Mouse (Mus musculus) embryonic facial prominence, embryonic 14.5 days (tissue): ENCODE measurements at regions not wholly inside any gene's neighbourhood (a gene's known extent, or its start where the extent isn't known, plus 50 kb on each side); places are given as distances from the start of the nearest gene placed in this dataset.
A peak's percentile ranks its signal among the peaks of the same experiment; 100 is the strongest.

Experiments used
- ATAC-seq: fragments of 200-750 bp; cut with Nextera tagmentation; 2 replicates; pipeline ENCODE4 v1.8.0; 2017; ENCODE audit warnings: low read depth, moderate number of reproducible peaks, moderate TSS enrichment
- DNase-seq: peaks from one replicate; pipeline ENCODE4 v3.0.0-alpha.2; 2015; ENCODE audit warnings: low spot score
- H3K27ac ChIP-seq: fragments of 300-500 bp; sonication (generic); replicated peaks from 2 replicates; pipeline ENCODE4 v1.5.1; 2014; ENCODE audit warnings: low read depth, mild to moderate bottlenecking, low read length, moderate library complexity
- H3K27me3 ChIP-seq: fragments of 300-500 bp; sonication (generic); replicated peaks from 2 replicates; pipeline ENCODE4 v1.6.1; 2014; ENCODE audit warnings: low read length; ENCODE audit not compliant: control insufficient read depth, insufficient read depth
- H3K36me3 ChIP-seq: fragments of 300-500 bp; sonication (generic); 2 replicates; pipeline ENCODE4 v1.6.1; 2014; ENCODE audit warnings: low read length, mixed read lengths; ENCODE audit not compliant: control insufficient read depth, insufficient read depth
- H3K4me1 ChIP-seq: fragments of 300-500 bp; sonication (generic); 2 replicates; pipeline ENCODE4 v1.6.1; 2014; ENCODE audit warnings: antibody characterized with exemption, low read length; ENCODE audit not compliant: control insufficient read depth, insufficient read depth
- H3K4me2 ChIP-seq: fragments of 300-500 bp; sonication (generic); 2 replicates; pipeline ENCODE4 v1.6.1; 2014; ENCODE audit warnings: low read depth, mild to moderate bottlenecking, low read length, moderate library complexity, mixed read lengths
- H3K4me3 ChIP-seq: fragments of 300-500 bp; sonication (generic); 2 replicates; pipeline ENCODE4 v1.5.1; 2014; ENCODE audit warnings: low read depth, mild to moderate bottlenecking, low read length
- H3K9ac ChIP-seq: fragments of 300-500 bp; sonication (generic); 2 replicates; pipeline ENCODE4 v1.6.1; 2014; ENCODE audit warnings: low read depth, mild to moderate bottlenecking, low read length, moderate library complexity, mixed read lengths
- H3K9me3 ChIP-seq: fragments of 300-500 bp; sonication (generic); 2 replicates; pipeline ENCODE4 v1.6.1; 2016; ENCODE audit warnings: low read length; ENCODE audit not compliant: control insufficient read depth
- WGBS: fragments of 180-500 bp; shearing (Covaris S2); extraction: QIAGEN DNeasy Blood & Tissue Kit; methylation state at CpG from one replicate; pipeline ENCODE4 v1.1.7; 2014; 5-methylcytosine and 5-hydroxymethylcytosine counted together

DNA sequence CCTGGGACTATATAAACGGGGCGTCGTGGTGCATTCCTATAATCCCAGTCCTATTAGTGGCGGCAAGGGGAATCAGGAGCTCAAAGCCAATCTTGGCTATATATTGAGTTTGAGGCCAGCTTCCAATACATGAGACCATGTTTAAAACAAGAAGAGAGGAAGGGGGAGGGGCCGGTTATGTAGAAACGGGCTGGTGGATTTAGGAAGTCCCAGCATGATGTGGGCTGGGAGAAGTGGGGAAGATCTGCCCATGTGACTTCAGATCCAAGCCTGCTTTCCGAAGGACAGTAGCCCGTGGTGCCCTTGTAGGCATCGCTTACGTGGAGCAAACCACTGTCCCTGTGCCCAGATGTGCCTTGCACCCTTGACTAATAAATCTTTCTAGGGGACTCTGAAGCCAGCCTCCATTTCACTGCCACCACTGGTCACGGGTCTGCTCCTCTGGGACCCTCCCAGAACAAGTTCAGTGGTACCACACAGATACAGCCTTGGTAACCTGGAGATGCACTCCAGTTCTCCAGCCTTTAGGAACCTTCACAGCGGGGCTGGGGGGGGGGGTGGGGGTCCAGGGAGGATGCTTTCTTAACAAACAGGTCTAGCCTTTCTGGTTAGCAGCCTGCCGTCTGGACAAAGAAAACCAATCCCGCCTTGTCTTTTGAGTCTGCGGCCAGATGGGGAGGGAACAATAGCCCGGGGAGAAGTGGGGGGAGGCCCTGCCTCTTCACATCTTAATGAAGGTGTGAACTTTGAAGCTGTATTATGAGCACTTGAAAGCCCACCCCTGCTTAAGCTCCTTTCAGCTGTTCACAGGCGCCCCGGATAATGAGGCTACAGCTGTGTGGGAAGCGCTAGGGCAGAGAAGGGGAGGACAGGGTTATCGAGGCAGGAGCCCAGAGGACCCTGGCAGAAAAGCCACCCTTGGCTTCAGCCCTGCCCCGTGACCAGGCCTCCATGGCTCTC, 141.2 kb upstream of the Rad23b start:
- no peaks in the 10 kb centered on the region for H3K9me3 ChIP-seq
- peaks cover 18% of the 10 kb centered on the region for H3K4me1 ChIP-seq
- no peak overlapping the region for H3K27ac ChIP-seq
- no peak overlapping the region for H3K9ac ChIP-seq
- DNase-seq (peak; percentile 56), ATAC-seq (peak; percentile 75)
- no peaks in the 10 kb centered on the region for H3K36me3 ChIP-seq
- no peaks in the 10 kb centered on the region for H3K27me3 ChIP-seq
- peak overlapping the region; percentile 34 for H3K4me2 ChIP-seq
- H3K4me3 ChIP-seq, result no peak overlapping the region
- 12% methylated on average over 21 of the region's 21 CpGs for WGBS

DNA sequence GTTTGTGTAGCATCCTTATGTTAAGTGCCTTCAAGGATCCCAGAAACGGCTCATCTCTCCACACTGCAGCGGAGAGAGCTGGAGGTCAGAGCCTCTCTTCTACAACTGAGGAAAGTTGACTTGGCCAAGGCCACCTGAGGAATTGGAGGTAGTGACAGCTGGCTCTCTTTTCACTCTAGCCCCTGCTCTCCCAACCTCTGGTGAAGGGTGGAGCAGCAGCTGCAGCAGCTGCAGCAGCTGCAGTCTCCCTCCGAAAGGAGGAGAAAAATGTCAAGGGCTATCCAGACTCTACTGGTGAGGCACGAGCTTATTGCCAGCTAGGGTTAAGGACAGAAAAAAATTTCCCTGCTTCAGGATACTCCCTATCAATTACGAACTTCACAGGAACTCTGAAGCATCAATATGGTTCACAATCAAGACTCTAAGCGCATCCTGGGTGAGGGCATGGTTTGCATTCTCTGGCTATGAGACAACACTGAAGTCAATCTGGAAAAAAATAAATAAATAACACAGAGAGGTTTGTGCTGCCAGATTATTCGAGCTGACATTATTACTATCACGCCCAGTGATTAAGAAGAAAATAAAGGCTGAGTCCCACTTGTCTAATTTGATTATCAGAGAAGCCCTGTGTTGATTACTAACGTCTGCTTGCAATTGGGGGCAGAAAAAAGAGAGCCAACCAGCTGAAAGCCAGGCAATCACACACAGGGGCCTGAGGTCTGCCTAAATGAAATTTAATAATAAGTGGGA, 134.2 kb upstream of the Rad23b start:
- ATAC-seq (peak; percentile 41; the same call in 1 of the 2 replicates), DNase-seq (peak; percentile 62)
- Histone ChIP-seq H3K4me2 (no peak overlapping the region), H3K4me1 (peaks cover 13% of the 10 kb centered on the region), H3K36me3 (no peaks in the 10 kb centered on the region), H3K27me3 (no peaks in the 10 kb centered on the region), H3K4me3 (no peak overlapping the region), H3K9me3 (no peaks in the 10 kb centered on the region), H3K9ac (no peak overlapping the region), H3K27ac (peak overlapping the region; percentile 45; the same call in 1 of the 2 replicates)
- 35% methylated on average over 9 of the region's 9 CpGs for WGBS

DNA sequence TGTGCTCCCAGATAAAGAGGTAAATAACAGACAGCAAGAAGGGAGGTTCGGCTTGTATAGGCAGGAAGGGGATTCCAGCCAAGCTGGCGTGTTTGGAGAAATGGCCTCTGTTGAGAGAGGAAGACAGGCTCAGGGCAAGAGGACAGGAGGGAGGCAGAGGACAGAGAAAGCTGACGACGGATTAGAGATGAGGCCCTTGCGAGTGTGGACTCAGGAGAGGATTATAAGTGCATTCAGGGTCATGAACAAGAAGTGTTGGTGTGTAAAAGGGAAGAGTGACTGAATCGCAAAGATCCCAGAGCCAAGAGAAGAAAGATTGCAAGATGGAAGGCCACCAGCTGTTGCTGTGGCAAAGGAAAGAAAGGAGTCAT, 133.7 kb upstream of the Rad23b start:
- no peaks in the 10 kb centered on the region for H3K27me3 ChIP-seq
- 25% methylated on average over 6 of the region's 6 CpGs for WGBS
- no peak overlapping the region for H3K4me3 ChIP-seq
- peak overlapping the region; percentile 45; the same call in 1 of the 2 replicates for H3K27ac ChIP-seq
- no peak overlapping the region for H3K4me2 ChIP-seq
- no peaks in the 10 kb centered on the region for H3K9me3 ChIP-seq
- peaks cover 13% of the 10 kb centered on the region for H3K4me1 ChIP-seq
- no peak overlapping the region for H3K9ac ChIP-seq
- DNase-seq, result no peak
- no peaks in the 10 kb centered on the region for H3K36me3 ChIP-seq
- ATAC-seq, result 0 out of 2 replicates have a peak, but pooled peaks have one; percentile 30

DNA sequence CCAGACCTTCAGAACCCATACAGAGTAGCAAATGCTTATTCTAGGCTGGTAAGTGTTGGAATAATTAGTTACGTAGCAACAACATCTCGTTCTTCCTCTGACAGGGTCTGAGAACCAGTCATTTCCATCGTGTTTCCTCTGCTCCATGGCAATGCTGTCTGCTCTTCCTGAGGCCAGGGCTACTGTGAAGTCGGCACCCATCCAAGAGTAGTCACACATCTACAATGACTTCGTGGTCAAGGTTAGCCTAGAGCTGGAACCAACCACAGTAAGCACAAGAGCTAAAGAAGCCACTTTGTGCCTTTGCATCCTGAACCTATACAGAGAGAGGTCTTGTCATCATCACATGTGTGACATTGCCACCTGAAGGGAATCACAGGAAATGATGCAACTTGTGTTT, 124.1 kb upstream of the Rad23b start:
- Histone ChIP-seq H3K27me3 (no peaks in the 10 kb centered on the region), H3K4me2 (no peak overlapping the region), H3K9me3 (no peaks in the 10 kb centered on the region), H3K4me1 (no peaks in the 10 kb centered on the region), H3K36me3 (no peaks in the 10 kb centered on the region), H3K4me3 (no peak overlapping the region), H3K9ac (no peak overlapping the region), H3K27ac (no peak overlapping the region)
- ATAC-seq (no peak), DNase-seq (no peak)
- WGBS, result 79% methylated on average over 5 of the region's 5 CpGs

DNA sequence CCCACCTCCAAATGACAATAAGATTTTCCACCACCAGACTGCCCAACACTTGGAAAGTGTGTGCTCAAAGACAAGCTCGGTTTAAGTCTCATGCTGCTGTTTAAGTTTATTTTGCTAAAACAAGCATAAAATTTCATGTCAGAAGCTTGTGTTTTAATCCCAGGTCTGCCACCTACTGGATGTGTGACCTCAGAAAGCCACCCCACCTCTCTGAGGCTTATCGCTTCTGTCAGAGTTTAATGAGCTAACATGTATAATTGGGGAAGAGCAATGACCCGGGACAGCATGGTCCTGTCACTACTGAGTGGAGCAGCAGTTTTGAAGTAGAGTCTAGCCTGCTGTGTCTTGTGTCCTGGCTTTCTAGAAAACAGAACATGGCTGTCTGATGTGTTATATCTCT, 122.4 kb upstream of the Rad23b start:
- 54% methylated on average over 3 of the region's 3 CpGs for WGBS
- no peak overlapping the region for H3K4me3 ChIP-seq
- no peaks in the 10 kb centered on the region for H3K4me1 ChIP-seq
- H3K4me2 ChIP-seq, result no peak overlapping the region
- DNase-seq (no peak), ATAC-seq (no peak)
- no peak overlapping the region for H3K27ac ChIP-seq
- H3K36me3 ChIP-seq, result no peaks in the 10 kb centered on the region
- no peaks in the 10 kb centered on the region for H3K9me3 ChIP-seq
- H3K27me3 ChIP-seq, result no peaks in the 10 kb centered on the region
- H3K9ac ChIP-seq, result no peak overlapping the region

DNA sequence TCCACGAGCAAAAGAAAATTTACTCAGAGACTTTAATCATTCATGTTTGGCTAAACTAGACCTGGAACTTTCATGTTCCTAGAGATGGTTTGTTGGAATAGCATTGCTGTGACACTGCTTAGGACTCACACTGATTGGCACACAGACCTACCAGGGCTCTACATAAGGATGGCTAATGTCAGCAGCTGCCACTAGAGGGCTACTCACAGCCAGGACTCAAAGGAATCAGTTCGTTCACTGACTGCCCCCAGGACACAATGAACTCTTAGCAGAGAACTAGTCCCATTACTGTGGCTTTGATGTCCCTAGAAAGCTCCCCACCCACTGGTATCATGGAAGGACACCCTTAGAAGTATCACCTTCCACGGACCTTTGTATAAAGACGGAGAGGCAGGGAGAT, 118.3 kb upstream of the Rad23b start:
- WGBS, result 25% methylated on average over 4 of the region's 4 CpGs
- H3K27ac ChIP-seq, result no peak overlapping the region
- ATAC-seq (no peak), DNase-seq (peak; percentile 36)
- no peak overlapping the region for H3K4me3 ChIP-seq
- no peaks in the 10 kb centered on the region for H3K4me1 ChIP-seq
- no peaks in the 10 kb centered on the region for H3K9me3 ChIP-seq
- no peak overlapping the region for H3K9ac ChIP-seq
- no peaks in the 10 kb centered on the region for H3K27me3 ChIP-seq
- H3K4me2 ChIP-seq, result no peak overlapping the region
- H3K36me3 ChIP-seq, result no peaks in the 10 kb centered on the region

DNA sequence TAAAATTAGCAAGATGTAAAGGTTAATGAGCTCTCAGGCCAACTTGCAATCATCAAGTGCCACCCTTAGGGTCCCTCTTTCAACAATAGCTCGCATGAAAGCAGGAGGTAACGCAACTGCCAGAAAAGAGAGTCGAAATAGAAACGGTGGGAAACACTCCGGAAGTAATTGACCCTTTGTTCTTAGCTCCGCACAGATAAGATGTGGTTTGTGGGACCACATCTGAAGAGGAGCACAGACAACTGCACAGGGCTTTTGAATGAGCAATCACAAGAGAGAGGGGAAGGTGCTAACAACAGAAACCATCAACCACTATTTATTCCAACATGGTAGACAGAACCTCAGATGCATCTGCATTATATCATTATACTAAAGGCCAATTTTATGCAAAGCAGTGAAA, 112.0 kb upstream of the Rad23b start:
- DNase-seq, result no peak
- H3K36me3 ChIP-seq, result no peaks in the 10 kb centered on the region
- H3K4me2 ChIP-seq, result no peak overlapping the region
- H3K9ac ChIP-seq, result no peak overlapping the region
- H3K27ac ChIP-seq, result no peak overlapping the region
- H3K27me3 ChIP-seq, result no peaks in the 10 kb centered on the region
- H3K4me1 ChIP-seq, result no peaks in the 10 kb centered on the region
- H3K4me3 ChIP-seq, result no peak overlapping the region
- no peaks in the 10 kb centered on the region for H3K9me3 ChIP-seq
- no peak for ATAC-seq
- WGBS, result 72% methylated on average over 6 of the region's 6 CpGs

DNA sequence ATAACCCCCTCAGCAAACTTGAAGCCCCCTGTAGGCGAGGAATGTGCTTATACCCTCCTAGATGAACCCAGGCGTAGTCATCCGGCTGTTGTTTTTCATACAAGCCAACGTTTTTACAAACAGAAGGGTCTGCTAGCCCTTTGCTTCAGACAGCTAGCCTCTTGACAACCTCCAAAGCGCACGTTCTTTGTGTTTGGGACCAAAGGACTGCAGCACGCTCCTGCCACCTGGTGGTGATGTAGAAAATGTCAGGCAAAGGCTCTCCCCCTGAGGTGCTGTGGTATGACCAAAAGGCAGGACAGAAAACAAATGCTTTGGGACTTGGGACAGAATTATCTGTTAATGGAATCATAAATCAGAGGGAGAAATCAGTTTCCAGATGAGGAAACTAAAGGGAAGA, 109.4 kb upstream of the Rad23b start:
- WGBS, result 4% methylated on average over 7 of the region's 7 CpGs
- Histone ChIP-seq H3K36me3 (no peaks in the 10 kb centered on the region), H3K9ac (no peak overlapping the region), H3K9me3 (no peaks in the 10 kb centered on the region), H3K4me1 (no peaks in the 10 kb centered on the region), H3K27ac (no peak overlapping the region), H3K4me3 (no peak overlapping the region), H3K4me2 (no peak overlapping the region), H3K27me3 (no peaks in the 10 kb centered on the region)
- ATAC-seq, result 0 out of 2 replicates have a peak, but pooled peaks have one; percentile 47
- DNase-seq, result peak; percentile 83
